Mouse (Mus musculus) brain, embryonic 14.5 days (tissue): Measurements from ENCODE around the gene Nlrp14. TPM values are rescaled to one million over a fixed set of nuclear protein-coding genes. Genes with fewer than 3 reads are reported as not detected.
"Not testable (repeated sequence)": the region's sequence is repeated elsewhere in the genome, so short reads cannot be mapped to it uniquely, and the experiment has no call there.

Experiments
- DNase-seq: peaks from one replicate; pipeline ENCODE4 v3.0.0-alpha.2; 2011; ENCODE audit warnings: low read depth
- CTCF ChIP-seq: fragments of 200-500 bp; IDR thresholded peaks from 2 replicates; pipeline ENCODE4 v1.5.1; 2012; ENCODE audit warnings: inconsistent platforms, mild to moderate bottlenecking, moderate library complexity, borderline replicate concordance; ENCODE audit not compliant: insufficient read depth, insufficient read length; ENCODE audit errors: extremely low read depth
- POLR2A ChIP-seq: fragments of 200-500 bp; IDR thresholded peaks from 2 replicates; pipeline ENCODE4 v1.6.1; 2012; ENCODE audit warnings: mild to moderate bottlenecking, inconsistent platforms, borderline replicate concordance; ENCODE audit not compliant: poor library complexity, insufficient read depth, insufficient read length, severe bottlenecking; ENCODE audit errors: extremely low read depth
- polyA plus RNA-seq: library from polyadenylated mRNA; depleted of rRNA; stranded (reverse); fragments of >200 nt; gene quantifications from 2 replicates; pipeline ENCODE4 v1.2.3, GENCODE M21; 2012; rRNA removed

The Nlrp14 gene
- not detected in 2 replicates for polyA plus RNA-seq

DNA sequence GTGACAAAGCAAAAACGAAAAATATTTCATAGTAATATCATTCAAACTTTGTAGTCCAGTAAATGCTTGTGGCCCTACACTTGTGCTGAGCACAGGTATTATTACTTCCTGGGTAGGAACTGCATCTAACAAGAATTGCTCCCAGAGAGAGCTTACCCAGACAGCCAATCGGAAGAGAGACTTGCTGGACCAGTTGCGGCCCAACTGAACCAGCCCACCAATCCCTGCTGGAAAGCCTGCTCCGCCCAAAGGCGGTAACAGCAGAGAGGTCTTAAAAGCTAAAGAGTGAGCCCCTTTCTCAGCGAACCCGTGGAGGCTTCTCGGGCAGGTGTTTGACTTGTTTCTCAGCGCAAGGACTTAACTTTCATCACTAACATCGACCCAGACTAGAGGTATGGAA is at the start of gene Nlrp14:
TSS of gene Nlrp14 (plus strand) at position 301 of the 400 bp plus-strand sequence.
- no peak for DNase-seq
- TF ChIP-seq POLR2A (no peak), CTCF (no peak)

GRCm38 (mm10) chr7:107130983-107131382 is 35.8 kb upstream of the Nlrp14 start, which contains the start of gene Olfr715:
Olfr715 (minus strand) TSS chr7:107131083.
- DNase-seq = not testable (repeated sequence)

DNA sequence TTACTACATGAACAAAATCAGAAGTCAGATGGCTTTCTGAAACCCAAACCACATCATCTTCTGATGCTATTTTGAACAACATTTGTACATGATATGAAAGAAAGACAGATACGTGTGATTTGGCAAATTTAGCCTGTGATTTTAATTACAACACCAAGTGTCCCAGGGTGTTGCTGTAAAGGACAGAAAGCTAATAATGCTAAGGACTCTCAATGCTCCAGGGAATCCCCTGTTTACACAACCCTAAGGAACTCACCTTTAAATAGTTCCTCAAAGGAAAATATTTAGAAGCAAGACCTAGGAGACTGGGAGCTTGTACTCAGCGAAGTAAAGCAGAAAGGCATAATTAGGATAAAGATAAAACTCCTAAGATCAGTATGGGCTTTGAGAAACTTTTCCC is 28.8 kb upstream of the Nlrp14 start, which contains the start of gene Olfr716:
TSS of gene Olfr716 (plus strand) at position 301 of the 400 bp plus-strand sequence.
- not testable (repeated sequence) for DNase-seq

DNA sequence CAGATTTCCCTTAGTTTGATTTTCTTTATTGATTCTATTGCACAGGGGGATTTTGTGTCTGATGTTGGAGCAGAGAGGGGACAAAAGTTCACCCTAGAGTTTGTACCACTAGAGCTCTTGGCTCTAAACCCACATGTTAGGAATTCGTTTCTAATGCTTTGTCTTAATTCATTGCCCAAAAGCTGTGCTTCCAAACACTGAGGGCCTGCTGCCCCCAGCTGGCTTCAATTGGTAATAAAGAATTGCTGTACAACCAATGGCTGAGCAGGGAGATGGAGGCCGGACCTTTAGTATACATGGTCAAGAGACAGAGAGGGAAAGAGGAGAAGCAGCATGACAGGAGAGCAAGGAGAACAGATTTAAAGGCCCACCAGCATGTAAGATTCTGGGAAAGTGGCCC is 13.6 kb downstream of the Nlrp14 start:
- TF ChIP-seq CTCF (no peak), POLR2A (no peak)
- DNase-seq = no peak

GRCm38 (mm10) chr7:107201817-107202216 is 35.0 kb downstream of the Nlrp14 start:
- DNase-seq = no peak
- TF ChIP-seq CTCF = no peak
- no peak for TF ChIP-seq POLR2A

GRCm38 (mm10) chr7:107207843-107208242 is 41.1 kb downstream of the Nlrp14 start:
- no peak for DNase-seq
- TF ChIP-seq POLR2A (no peak), CTCF (no peak)

- no peak for DNase-seq
- TF ChIP-seq POLR2A (no peak), CTCF (no peak)
Measured at GRCm38 (mm10) chr7:107209204-107209860, 42.5 kb downstream of the Nlrp14 start, which contains the start of gene Rbmxl2. Rbmxl2 (plus strand) TSS chr7:107209445.

DNA sequence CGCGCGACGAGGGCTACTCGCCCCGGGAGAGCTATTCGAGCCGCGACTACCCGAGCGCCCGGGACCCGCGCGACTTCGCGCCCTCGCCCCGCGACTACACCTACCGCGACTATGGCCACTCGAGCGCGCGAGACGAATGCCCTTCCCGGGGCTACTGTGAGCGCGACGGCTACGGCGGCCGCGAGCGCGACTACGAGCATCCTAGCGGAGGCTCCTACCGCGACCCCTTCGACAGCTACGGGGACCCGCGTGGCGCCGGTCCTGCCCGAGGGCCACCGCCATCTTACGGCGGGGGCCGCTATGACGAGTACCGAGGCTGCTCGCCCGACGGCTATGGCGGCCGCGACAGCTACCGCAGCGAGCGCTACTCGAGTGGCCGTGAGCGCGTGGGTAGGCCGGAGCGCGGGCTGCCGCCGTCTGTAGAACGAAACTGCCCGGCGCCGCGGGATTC is 43.4 kb downstream of the Nlrp14 start:
- TF ChIP-seq CTCF = no peak
- no peak for TF ChIP-seq POLR2A
- peak; percentile 1 for DNase-seq

DNA sequence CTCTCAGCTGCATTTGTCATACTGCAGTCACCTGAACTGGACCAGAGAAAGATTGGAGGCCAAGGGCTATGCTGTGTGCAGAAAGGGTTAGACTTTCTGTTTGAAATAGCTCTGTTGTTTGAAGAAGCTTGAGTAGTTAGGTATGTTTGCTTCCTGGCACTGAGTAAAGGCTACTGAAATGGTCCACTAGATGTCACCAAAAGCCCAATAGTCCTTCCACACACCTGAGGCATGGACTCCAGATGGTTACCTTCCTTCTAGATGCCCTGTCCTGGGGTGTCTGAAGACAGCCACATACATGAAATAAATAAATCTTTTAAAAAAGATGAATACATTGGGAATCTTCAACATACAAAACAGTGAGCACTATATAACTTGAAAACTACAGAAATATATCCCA is 48.9 kb downstream of the Nlrp14 start:
- no peak for TF ChIP-seq POLR2A
- peak; percentile 66; the same call in 1 of the 2 replicates for TF ChIP-seq CTCF
- DNase-seq = peak; percentile 68

DNA sequence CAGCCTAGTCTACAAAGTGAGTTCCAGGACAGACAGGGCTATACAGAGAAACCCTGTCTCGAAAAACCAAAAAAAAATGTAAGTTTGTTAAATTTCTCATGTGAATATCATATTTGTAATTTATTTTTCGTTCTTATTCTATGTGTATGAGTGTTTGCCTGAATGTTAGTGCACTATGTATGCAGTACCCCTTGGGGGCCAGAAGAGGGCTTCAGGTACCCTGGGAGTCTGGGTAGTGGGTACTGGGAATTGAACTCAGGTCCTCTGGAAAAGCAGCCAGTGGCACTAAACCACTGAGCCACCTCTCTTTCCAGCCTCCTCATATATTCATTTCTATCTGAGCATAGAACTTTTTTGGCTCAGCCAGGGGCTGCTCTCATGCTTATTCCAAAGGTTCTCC is 50.1 kb downstream of the Nlrp14 start:
- DNase-seq = no peak
- TF ChIP-seq POLR2A (no peak), CTCF (peak; percentile 33; the same call in 1 of the 2 replicates)

DNA sequence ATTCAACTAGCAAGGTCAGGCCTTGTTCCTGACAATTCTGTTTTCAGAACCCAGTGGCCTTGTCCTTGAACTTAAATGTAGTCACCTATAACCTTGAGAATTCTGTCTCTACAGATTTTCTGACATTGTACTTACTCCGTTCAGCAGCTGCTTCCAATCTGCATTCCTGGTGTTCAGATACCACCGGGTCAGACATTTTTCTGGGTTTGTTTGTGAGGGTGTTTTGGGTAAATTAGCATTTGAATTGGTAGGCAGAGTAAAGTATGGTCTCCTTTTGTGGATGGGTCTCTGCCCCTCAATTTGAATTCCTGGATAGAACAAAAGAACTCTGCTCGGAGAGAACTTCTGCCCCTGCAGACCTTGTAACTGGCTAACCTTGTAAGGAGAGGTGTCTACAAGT is 70.1 kb downstream of the Nlrp14 start:
- DNase-seq = no peak
- TF ChIP-seq POLR2A = no peak
- TF ChIP-seq CTCF = no peak

DNA sequence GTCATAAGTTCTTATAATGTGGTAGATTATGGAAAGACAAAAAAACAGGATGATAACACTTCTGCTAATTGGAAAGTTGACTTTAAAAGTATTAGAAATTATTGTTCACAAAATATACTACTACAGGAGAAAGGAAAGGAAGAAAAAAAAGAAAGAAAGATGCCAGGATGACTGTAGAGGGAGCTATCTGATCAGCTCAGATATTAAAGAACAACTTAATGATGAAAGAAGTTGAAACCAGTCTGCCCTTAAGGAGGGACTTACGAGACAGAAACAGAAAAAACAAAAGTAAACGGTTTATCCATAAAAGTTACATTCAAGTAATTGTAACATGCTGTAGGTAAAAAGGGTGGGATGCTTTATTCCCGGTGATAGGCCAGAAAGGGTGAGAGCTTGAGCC is 70.7 kb downstream of the Nlrp14 start:
- peak; percentile 15 for DNase-seq
- TF ChIP-seq POLR2A = no peak
- no peak for TF ChIP-seq CTCF
